Mouse (Mus musculus): ENCODE measurements at regions not wholly inside any gene's neighbourhood (a gene's known extent, or its start where the extent isn't known, plus 50 kb on each side); places are given as distances from the start of the nearest gene placed in this dataset.

GRCm38 (mm10) chr2:137357181-137357738 lies 240.8 kb upstream of the Jag1 start:
- H3K36me3 ChIP-seq (ENCODE audit: control insufficient read depth, insufficient read depth, low read length), result no peaks in the 10 kb centered on the region
- TF ChIP-seq CTCF (IDR thresholded peaks at IDR 0.05; ENCODE audit: extremely low read depth, insufficient read length, insufficient replicate concordance, low read depth, low read length), result no peak
- H3K27ac ChIP-seq (ENCODE audit: insufficient read depth, low read depth, low read length), result no peak overlapping the region
- no peaks in the 10 kb centered on the region for H3K4me1 ChIP-seq (ENCODE audit: control insufficient read depth, insufficient read depth, insufficient read length, low read length)
- no peak overlapping the region for H3K4me3 ChIP-seq (ENCODE audit: low read depth, low read length)
- 57% methylated on average over 13 of the region's 13 CpGs for WGBS
- no peaks in the 10 kb centered on the region for H3K27me3 ChIP-seq (ENCODE audit: control insufficient read depth, insufficient read depth, low read length)

DNA sequence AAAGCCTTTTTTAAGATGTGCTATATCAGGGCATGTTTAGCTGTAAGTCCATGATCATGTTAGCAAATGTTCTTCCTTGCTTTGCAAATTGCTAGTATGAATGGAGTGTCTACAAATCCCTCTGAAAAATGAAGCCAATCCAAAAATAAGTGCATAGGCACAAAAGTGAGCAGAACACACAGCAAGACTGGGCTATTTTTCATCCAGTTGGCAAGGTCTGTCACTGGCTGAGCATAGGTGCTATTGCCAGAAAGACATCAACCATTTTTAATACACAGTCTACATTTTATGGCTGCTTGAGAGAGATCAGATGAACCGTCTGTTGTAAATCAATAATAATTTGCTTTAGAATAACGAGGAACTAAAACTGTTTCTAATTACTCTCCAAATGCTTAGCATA lies 227.3 kb upstream of the Jag1 start:
- 32% methylated on average over 2 of the region's 2 CpGs for WGBS
- H3K4me3 ChIP-seq (ENCODE audit: low read depth, low read length), result no peak overlapping the region
- H3K4me1 ChIP-seq (ENCODE audit: control insufficient read depth, insufficient read depth, insufficient read length, low read length), result no peaks in the 10 kb centered on the region
- H3K27ac ChIP-seq (ENCODE audit: insufficient read depth, low read depth, low read length), result no peak overlapping the region
- H3K36me3 ChIP-seq (ENCODE audit: control insufficient read depth, insufficient read depth, low read length), result no peaks in the 10 kb centered on the region
- H3K27me3 ChIP-seq (ENCODE audit: control insufficient read depth, insufficient read depth, low read length), result no peaks in the 10 kb centered on the region
- no peak for TF ChIP-seq CTCF (IDR thresholded peaks at IDR 0.05; ENCODE audit: extremely low read depth, insufficient read length, insufficient replicate concordance, low read depth, low read length)
- TF ChIP-seq POLR2A (IDR thresholded peaks at IDR 0.05; ENCODE audit: low read depth, low read length), result no peak

DNA sequence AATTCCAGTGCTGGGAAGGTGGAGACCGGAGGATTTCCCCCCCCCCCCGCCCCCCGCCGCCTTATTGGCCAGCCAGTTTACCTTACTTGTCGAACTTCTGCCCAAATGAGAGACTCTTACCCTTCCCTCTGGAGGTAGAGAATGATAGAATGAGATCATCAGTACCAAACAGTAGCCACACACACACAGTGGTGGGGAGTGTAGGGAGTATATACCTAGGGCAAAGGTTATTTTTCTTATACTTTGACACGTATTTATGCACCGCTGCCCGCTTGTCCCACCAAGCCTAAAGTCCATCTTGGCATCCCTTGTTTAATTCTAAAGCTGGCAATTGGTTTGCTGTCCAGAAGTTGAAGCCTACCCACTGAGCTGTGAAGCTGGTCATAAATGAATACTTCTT lies 213.6 kb upstream of the Jag1 start:
- no peaks in the 10 kb centered on the region for H3K4me1 ChIP-seq (ENCODE audit: control insufficient read depth, insufficient read depth, insufficient read length, low read length)
- no peak overlapping the region for H3K27ac ChIP-seq (ENCODE audit: insufficient read depth, low read depth, low read length)
- TF ChIP-seq CTCF (IDR thresholded peaks at IDR 0.05; ENCODE audit: extremely low read depth, insufficient read length, insufficient replicate concordance, low read depth, low read length), result no peak
- no peak for TF ChIP-seq POLR2A (IDR thresholded peaks at IDR 0.05; ENCODE audit: low read depth, low read length)
- no peaks in the 10 kb centered on the region for H3K27me3 ChIP-seq (ENCODE audit: control insufficient read depth, insufficient read depth, low read length)
- H3K36me3 ChIP-seq (ENCODE audit: control insufficient read depth, insufficient read depth, low read length), result no peaks in the 10 kb centered on the region
- whole genome bisulfite sequencing, result 83% methylated on average over 8 of the region's 8 CpGs
- H3K4me3 ChIP-seq (ENCODE audit: low read depth, low read length), result no peak overlapping the region

DNA sequence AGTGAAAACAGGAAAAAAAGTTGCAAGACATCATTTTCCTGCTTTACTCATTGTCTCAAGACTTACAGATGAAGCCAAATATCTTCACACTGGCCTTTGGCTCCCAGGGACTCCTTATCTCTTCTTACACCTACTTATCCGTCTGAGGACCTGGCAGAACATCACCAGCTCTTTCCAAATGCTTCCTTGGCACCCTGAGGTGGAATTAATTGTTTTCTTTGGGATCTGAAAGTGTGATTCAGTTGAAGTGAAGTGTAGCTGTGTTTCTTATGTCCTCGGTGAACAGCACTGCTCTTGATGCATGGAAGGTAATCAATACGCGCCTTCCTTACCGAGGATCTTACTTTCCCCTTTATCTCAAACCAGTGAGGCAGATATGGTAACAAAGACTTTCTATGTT lies 207.0 kb upstream of the Jag1 start:
- TF ChIP-seq CTCF (IDR thresholded peaks at IDR 0.05; ENCODE audit: extremely low read depth, insufficient read length, insufficient replicate concordance, low read depth, low read length) (no peak), POLR2A (IDR thresholded peaks at IDR 0.05; ENCODE audit: low read depth, low read length) (no peak)
- Histone ChIP-seq H3K27ac (ENCODE audit: insufficient read depth, low read depth, low read length) (no peak overlapping the region), H3K4me1 (ENCODE audit: control insufficient read depth, insufficient read depth, insufficient read length, low read length) (no peaks in the 10 kb centered on the region), H3K27me3 (ENCODE audit: control insufficient read depth, insufficient read depth, low read length) (no peaks in the 10 kb centered on the region), H3K4me3 (ENCODE audit: low read depth, low read length) (no peak overlapping the region), H3K36me3 (ENCODE audit: control insufficient read depth, insufficient read depth, low read length) (no peaks in the 10 kb centered on the region)
- WGBS, result 28% methylated on average over 5 of the region's 5 CpGs

DNA sequence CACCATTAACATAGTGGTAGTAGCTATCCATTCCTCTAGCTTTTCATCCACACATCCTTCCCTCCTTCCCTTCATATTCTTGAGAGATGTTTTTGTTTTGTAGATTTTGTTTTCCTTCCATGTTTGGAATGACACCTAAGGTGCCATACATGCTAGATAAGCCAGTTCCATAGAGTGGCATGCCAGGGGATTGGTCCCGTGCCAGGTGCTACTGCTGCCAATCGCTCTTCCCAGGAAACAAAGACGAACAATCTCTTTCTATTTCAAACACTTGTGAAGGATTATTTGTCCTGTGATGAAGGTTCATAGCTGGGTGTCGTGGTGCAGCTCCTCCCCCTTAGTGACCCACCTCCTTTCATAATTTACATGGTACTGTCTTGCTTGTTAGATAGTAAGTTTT lies 194.1 kb upstream of the Jag1 start:
- TF ChIP-seq POLR2A (IDR thresholded peaks at IDR 0.05; ENCODE audit: low read depth, low read length), result no peak
- no peak for TF ChIP-seq CTCF (IDR thresholded peaks at IDR 0.05; ENCODE audit: extremely low read depth, insufficient read length, insufficient replicate concordance, low read depth, low read length)
- Histone ChIP-seq H3K4me3 (ENCODE audit: low read depth, low read length) (no peak overlapping the region), H3K36me3 (ENCODE audit: control insufficient read depth, insufficient read depth, low read length) (no peaks in the 10 kb centered on the region), H3K27ac (ENCODE audit: insufficient read depth, low read depth, low read length) (no peak overlapping the region), H3K27me3 (ENCODE audit: control insufficient read depth, insufficient read depth, low read length) (no peaks in the 10 kb centered on the region), H3K4me1 (ENCODE audit: control insufficient read depth, insufficient read depth, insufficient read length, low read length) (no peaks in the 10 kb centered on the region)
- WGBS, result 19% methylated on average over 4 of the region's 4 CpGs

GRCm38 (mm10) chr2:137308116-137308515 lies 191.7 kb upstream of the Jag1 start:
- H3K4me1 ChIP-seq (ENCODE audit: control insufficient read depth, insufficient read depth, insufficient read length, low read length), result no peaks in the 10 kb centered on the region
- WGBS, result 90% methylated on average over 9 of the region's 9 CpGs
- H3K27me3 ChIP-seq (ENCODE audit: control insufficient read depth, insufficient read depth, low read length), result no peaks in the 10 kb centered on the region
- TF ChIP-seq POLR2A (IDR thresholded peaks at IDR 0.05; ENCODE audit: low read depth, low read length) (no peak), CTCF (IDR thresholded peaks at IDR 0.05; ENCODE audit: extremely low read depth, insufficient read length, insufficient replicate concordance, low read depth, low read length) (no peak)
- H3K27ac ChIP-seq (ENCODE audit: insufficient read depth, low read depth, low read length), result no peak overlapping the region
- no peak overlapping the region for H3K4me3 ChIP-seq (ENCODE audit: low read depth, low read length)
- no peaks in the 10 kb centered on the region for H3K36me3 ChIP-seq (ENCODE audit: control insufficient read depth, insufficient read depth, low read length)

GRCm38 (mm10) chr2:137301474-137302267 lies 185.2 kb upstream of the Jag1 start:
- H3K4me1 ChIP-seq (ENCODE audit: control insufficient read depth, insufficient read depth, insufficient read length, low read length), result no peaks in the 10 kb centered on the region
- no peak overlapping the region for H3K4me3 ChIP-seq (ENCODE audit: low read depth, low read length)
- H3K27ac ChIP-seq (ENCODE audit: insufficient read depth, low read depth, low read length), result no peak overlapping the region
- TF ChIP-seq CTCF (IDR thresholded peaks at IDR 0.05; ENCODE audit: extremely low read depth, insufficient read length, insufficient replicate concordance, low read depth, low read length) (no peak), POLR2A (IDR thresholded peaks at IDR 0.05; ENCODE audit: low read depth, low read length) (no peak)
- 35% methylated on average over 4 of the region's 4 CpGs for WGBS
- H3K27me3 ChIP-seq (ENCODE audit: control insufficient read depth, insufficient read depth, low read length), result no peaks in the 10 kb centered on the region
- no peaks in the 10 kb centered on the region for H3K36me3 ChIP-seq (ENCODE audit: control insufficient read depth, insufficient read depth, low read length)
